Mouse (Mus musculus) stomach, embryonic 15.5 days (tissue): ENCODE data around the gene Guk1. TPM values are rescaled to one million over a fixed set of nuclear protein-coding genes. Genes with fewer than 3 reads are reported as not detected.
A peak's percentile ranks its signal among the peaks of the same experiment; 100 is the strongest.

Experiments
- ATAC-seq: fragments of 200-750 bp; cut with Nextera tagmentation; 2 replicates; pipeline ENCODE4 v1.8.0; 2017; ENCODE audit warnings: low read depth, moderate number of reproducible peaks, moderate TSS enrichment; ENCODE audit not compliant: insufficient read depth, low FRiP score
- H3K27ac ChIP-seq: fragments of 300-500 bp; sonication (generic); 2 replicates; pipeline ENCODE4 v1.5.1; 2015; ENCODE audit warnings: mild to moderate bottlenecking, inconsistent platforms
- H3K27me3 ChIP-seq: fragments of 300-500 bp; sonication (generic); replicated peaks from 2 replicates; pipeline ENCODE4 v1.6.1; 2015; ENCODE audit warnings: inconsistent platforms
- H3K36me3 ChIP-seq: fragments of 300-500 bp; sonication (generic); 2 replicates; pipeline ENCODE4 v1.6.1; 2015; ENCODE audit warnings: inconsistent platforms
- H3K4me1 ChIP-seq: fragments of 300-500 bp; sonication (generic); 2 replicates; pipeline ENCODE4 v1.6.1; 2015; ENCODE audit warnings: inconsistent platforms
- H3K4me2 ChIP-seq: fragments of 300-500 bp; sonication (generic); 2 replicates; pipeline ENCODE4 v1.6.1; 2015; ENCODE audit warnings: mild to moderate bottlenecking, inconsistent platforms
- H3K4me3 ChIP-seq: fragments of 300-500 bp; sonication (generic); replicated peaks from 2 replicates; pipeline ENCODE4 v1.5.1; 2015; ENCODE audit warnings: inconsistent platforms
- H3K9ac ChIP-seq: fragments of 300-500 bp; sonication (generic); 2 replicates; pipeline ENCODE4 v1.6.1; 2015; ENCODE audit warnings: inconsistent platforms
- H3K9me3 ChIP-seq: fragments of 300-500 bp; sonication (generic); 2 replicates; pipeline ENCODE4 v1.6.1; 2016; ENCODE audit warnings: inconsistent platforms
- WGBS: fragments of 180-500 bp; shearing (Covaris S2); methylation state at CpG from one replicate; pipeline ENCODE4 v1.1.7; 2015; 5-methylcytosine and 5-hydroxymethylcytosine counted together
- polyA plus RNA-seq: library from polyadenylated mRNA; unstranded; fragments of >200 nt; fragmentation: Nextera tagmentation; extraction: Ambion mirVana; gene quantifications from 2 replicates; pipeline ENCODE4 v1.2.1, GENCODE M21; 2015

Gene Guk1
- polyA plus RNA-seq, 1 experiment from 2014 or later = 115 TPM

- Histone ChIP-seq H3K4me2 (peak overlapping the region; percentile 87), H3K27me3 (no peaks in the 10 kb centered on the region), H3K4me3 (peak overlapping the region; percentile 96), H3K9me3 (no peaks in the 10 kb centered on the region), H3K4me1 (peaks cover 22% of the 10 kb centered on the region), H3K27ac (peak overlapping the region; percentile 96), H3K9ac (peak overlapping the region; percentile 29), H3K36me3 (peaks cover 29% of the 10 kb centered on the region)
- 8% methylated on average over 18 of the region's 18 CpGs for WGBS
- peak; percentile 68 for ATAC-seq
Observed at GRCm38 (mm10) chr11:59209003-59209441, 17.0 kb upstream of the Guk1 start.

DNA sequence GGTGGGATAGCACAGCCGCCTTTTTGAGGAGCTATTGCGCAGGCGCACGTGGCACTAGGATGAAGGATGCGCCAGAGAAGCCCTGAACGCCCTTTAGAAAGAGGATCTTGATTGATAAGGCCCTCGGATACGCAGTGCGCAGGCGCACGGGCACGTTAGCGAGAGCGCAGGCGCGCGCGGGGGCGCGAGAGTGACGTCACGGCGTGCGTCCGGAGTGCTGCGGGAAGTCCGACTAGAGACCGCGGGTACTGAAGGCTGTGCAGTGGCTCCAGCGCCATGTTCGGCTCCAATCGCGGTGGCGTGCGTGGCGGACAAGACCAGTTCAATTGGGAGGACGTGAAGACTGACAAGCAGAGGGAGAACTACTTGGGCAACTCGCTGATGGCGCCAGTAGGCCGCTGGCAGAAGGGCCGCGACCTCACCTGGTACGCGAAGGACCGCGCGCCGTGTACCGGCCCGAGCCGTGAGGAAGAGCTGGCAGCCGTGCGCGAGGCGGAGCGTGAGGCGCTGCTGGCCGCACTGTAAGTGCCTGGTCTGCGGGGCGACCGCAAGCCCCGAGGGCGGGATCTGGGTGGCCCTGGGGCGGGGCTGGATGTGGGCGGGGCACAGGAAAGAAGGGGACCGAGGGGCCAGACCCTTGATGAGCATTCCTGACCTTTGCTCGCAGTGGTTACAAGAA lies 16.3 kb upstream of the Guk1 start, which contains the start of gene 2310033P09Rik:
Gene 2310033P09Rik (plus strand): TSS at position 169 of the 679 bp plus-strand sequence.
- H3K9ac ChIP-seq = peak within 1 kb of the TSS; percentile 92
- peak; percentile 77 for ATAC-seq
- H3K36me3 ChIP-seq = peaks cover 29% of the 10 kb centered on the region
- H3K4me1 ChIP-seq = peaks cover 22% of the 10 kb centered on the region
- no peaks in the 10 kb centered on the region for H3K27me3 ChIP-seq
- H3K4me2 ChIP-seq = peak within 1 kb of the TSS; percentile 87
- H3K27ac ChIP-seq = peak within 1 kb of the TSS; percentile 96
- peak within 1 kb of the TSS; percentile 96 for H3K4me3 ChIP-seq
- under 1% methylated on average over 66 of the region's 67 CpGs for WGBS
- no peaks in the 10 kb centered on the region for H3K9me3 ChIP-seq

DNA sequence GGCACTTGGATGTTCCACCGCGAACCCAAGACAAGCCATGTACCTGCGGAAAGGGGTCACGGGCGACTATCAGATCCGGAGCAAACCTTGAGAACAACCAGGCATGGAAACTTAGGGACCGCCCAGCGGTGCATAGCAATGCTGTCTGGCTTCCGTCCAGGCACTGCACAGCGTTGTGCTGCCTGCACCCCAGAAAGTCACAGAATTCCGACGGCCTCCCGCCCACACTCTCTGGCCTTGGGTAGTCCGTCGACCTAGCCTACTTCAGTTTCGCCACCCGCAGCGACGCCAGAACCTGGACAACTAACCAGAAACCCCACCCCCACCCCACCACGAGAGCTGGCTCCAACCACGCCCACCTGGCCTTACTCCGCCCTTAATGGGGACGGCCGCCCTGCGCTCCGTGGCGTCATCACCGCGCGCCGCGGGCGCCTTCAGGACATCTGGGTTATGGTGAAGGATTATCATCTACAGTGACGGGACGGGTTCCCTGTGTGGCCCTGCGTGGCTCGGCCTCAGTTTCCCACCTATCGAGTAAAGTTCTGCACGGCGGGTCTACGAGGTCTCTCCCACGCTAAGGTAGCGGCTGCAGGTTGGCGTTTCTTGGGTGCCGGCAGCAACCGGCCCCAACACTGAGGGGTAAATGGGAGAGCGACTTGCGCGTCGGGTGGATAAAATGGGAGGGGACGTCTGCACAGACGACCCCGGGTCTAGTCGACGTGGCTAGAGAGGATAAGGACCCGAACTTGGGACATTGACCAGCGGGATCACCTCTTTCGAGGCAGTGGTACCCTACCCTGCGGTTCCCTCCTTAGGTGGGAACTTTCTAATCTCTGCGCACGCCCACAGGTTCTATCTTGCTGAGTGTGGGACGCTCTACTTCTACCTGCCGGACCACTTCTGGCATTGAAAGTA lies 10.3 kb upstream of the Guk1 start, which contains the start of gene Mrpl55:
Gene Mrpl55 (plus strand): TSS at position 406 of the 915 bp plus-strand sequence.
- peak; percentile 87 for ATAC-seq
- under 1% methylated on average over 63 of the region's 63 CpGs for WGBS

DNA sequence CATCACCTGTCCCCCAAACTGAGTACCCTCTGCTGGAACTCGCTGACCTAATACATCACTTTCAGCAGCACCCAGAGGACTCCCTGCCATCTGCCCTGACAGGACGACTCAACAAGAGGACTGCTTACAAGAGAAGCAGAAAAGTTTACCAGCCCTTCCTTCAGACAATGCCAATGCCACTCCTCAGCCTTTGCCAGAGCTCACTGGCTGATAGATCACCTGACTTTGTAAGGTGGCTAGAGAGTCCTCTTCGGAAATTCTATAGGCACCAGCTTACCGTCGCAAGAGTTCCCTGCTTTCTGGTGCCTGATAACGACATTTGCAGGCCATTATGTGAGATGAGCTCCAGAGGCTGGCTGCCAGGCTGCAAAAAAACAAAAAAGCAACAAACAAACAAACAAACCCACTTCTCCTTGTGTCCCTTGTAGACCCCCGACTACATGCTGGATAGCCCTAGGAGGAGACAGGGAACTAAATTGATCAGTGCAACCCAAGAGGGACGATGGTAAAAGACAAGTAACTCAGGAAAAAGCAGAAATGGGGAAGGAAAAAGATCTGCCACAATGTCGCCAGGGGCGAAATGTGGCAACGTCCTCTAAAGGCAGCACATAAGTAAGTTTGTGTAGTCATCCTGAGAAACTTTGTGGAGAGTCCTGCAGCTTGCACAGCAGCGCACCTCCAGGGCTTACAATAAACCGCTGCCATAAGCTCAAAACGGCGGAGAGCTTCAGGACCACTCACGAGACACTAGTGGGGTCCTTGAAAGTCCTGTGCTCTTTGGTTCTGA lies 9.4 kb upstream of the Guk1 start:
- Histone ChIP-seq H3K4me1 (peaks cover 18% of the 10 kb centered on the region), H3K9ac (peak overlapping the region; percentile 47), H3K27ac (peak overlapping the region; percentile 78), H3K4me2 (peak overlapping the region; percentile 86), H3K27me3 (no peaks in the 10 kb centered on the region), H3K4me3 (peak overlapping the region; percentile 96), H3K36me3 (0 out of 2 replicates have a peak, but pooled peaks cover 4% of the 10 kb centered on the region), H3K9me3 (no peaks in the 10 kb centered on the region)
- peak; percentile 3; the same call in 1 of the 2 replicates for ATAC-seq
- WGBS = 23% methylated on average over 16 of the region's 16 CpGs

More for the DNA sequence above, 10.3 kb upstream of the Guk1 start, which contains the start of gene Mrpl55:
- Histone ChIP-seq H3K27ac (peak within 1 kb of the TSS; percentile 78), H3K4me2 (peak within 1 kb of the TSS; percentile 86), H3K4me1 (peaks cover 18% of the 10 kb centered on the region), H3K9me3 (no peaks in the 10 kb centered on the region), H3K9ac (peak within 1 kb of the TSS; percentile 80), H3K27me3 (no peaks in the 10 kb centered on the region), H3K4me3 (peak within 1 kb of the TSS; percentile 96), H3K36me3 (0 out of 2 replicates have a peak, but pooled peaks cover 7% of the 10 kb centered on the region)

- Histone ChIP-seq H3K27ac (no peak overlapping the region), H3K4me2 (no peak overlapping the region), H3K4me1 (peaks cover 8% of the 10 kb centered on the region), H3K9ac (no peak overlapping the region), H3K9me3 (no peaks in the 10 kb centered on the region), H3K4me3 (no peak overlapping the region), H3K27me3 (no peaks in the 10 kb centered on the region), H3K36me3 (no peaks in the 10 kb centered on the region)
- ATAC-seq = no peak
Observed at GRCm38 (mm10) chr11:59196230-59196629, 4.2 kb upstream of the Guk1 start.

- Histone ChIP-seq H3K36me3 (no peaks in the 10 kb centered on the region), H3K4me3 (peak overlapping the region; percentile 72), H3K27me3 (no peaks in the 10 kb centered on the region), H3K9ac (peak overlapping the region; percentile 69), H3K9me3 (no peaks in the 10 kb centered on the region), H3K4me2 (peak overlapping the region; percentile 71), H3K27ac (peak overlapping the region; percentile 93), H3K4me1 (peaks cover 7% of the 10 kb centered on the region; the same call in 1 of the 2 replicates)
- WGBS = under 1% methylated on average over 59 of the region's 59 CpGs
- peak; percentile 96 for ATAC-seq
Observed at GRCm38 (mm10) chr11:59191231-59192058, 567 bp downstream of the Guk1 start.

GRCm38 (mm10) chr11:59187706-59188105 lies 4.3 kb downstream of the Guk1 start:
- no peak for ATAC-seq
- H3K27me3 ChIP-seq = no peaks in the 10 kb centered on the region
- no peaks in the 10 kb centered on the region for H3K9me3 ChIP-seq
- H3K4me1 ChIP-seq = peaks cover 13% of the 10 kb centered on the region
- no peak overlapping the region for H3K9ac ChIP-seq
- no peak overlapping the region for H3K4me2 ChIP-seq
- peaks cover 17% of the 10 kb centered on the region; the same call in 1 of the 2 replicates for H3K36me3 ChIP-seq
- H3K27ac ChIP-seq = no peak overlapping the region
- H3K4me3 ChIP-seq = no peak overlapping the region
- 54% methylated on average over 6 of the region's 6 CpGs for WGBS

DNA sequence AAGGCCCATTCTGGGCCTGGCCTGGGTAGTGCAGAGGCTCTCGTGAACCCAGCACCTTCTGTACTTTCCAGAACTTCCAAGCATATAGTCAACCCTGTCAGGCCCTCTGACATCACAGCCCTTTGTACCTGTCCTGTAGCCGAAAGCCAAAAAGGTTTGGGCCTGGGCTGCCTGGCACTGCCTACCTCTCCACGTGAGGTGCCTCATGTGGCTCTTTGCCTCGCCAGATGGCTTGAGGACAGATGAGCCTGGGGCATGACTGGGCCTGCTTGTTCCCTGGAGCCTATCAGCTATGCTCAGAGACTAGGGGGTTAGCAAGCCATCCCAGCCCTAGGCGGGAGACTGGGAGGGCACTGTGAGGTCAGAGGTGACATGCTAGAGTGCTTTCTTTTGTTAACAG lies 6.5 kb downstream of the Guk1 start:
- ATAC-seq = no peak

DNA sequence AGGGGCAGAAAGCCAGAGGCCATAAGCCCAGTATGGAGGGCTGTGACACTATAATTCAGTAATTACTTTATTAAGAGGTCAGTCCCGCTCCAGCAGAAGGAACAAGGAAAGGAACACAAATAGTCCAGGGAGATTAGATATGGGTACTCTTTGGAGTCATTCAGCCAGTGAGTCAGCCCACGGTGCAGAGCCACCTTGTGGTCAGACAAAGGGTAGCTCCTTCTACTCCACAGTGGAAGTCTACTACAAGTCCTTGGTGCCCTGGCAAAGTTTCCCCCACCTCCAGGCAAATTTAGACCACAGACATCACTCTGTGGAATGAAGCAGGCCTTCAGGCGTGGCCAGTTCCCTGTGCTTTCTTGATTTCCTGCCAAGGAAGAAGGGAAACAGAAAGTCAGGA lies 8.2 kb downstream of the Guk1 start:
- no peak overlapping the region for H3K4me2 ChIP-seq
- 31% methylated on average over 3 of the region's 3 CpGs for WGBS
- H3K36me3 ChIP-seq = peaks cover 17% of the 10 kb centered on the region; the same call in 1 of the 2 replicates
- H3K4me1 ChIP-seq = peaks cover 6% of the 10 kb centered on the region
- H3K4me3 ChIP-seq = no peak overlapping the region
- no peak overlapping the region for H3K9ac ChIP-seq
- no peaks in the 10 kb centered on the region for H3K9me3 ChIP-seq
- peak overlapping the region; percentile 78 for H3K27ac ChIP-seq
- peak; percentile 66 for ATAC-seq
- peaks cover 8% of the 10 kb centered on the region for H3K27me3 ChIP-seq

More for the DNA sequence above, 6.5 kb downstream of the Guk1 start:
- Histone ChIP-seq H3K4me1 (peaks cover 13% of the 10 kb centered on the region), H3K9me3 (no peaks in the 10 kb centered on the region), H3K36me3 (peaks cover 17% of the 10 kb centered on the region; the same call in 1 of the 2 replicates), H3K27me3 (no peaks in the 10 kb centered on the region), H3K4me2 (no peak overlapping the region), H3K27ac (no peak overlapping the region), H3K9ac (no peak overlapping the region), H3K4me3 (no peak overlapping the region)
- 86% methylated on average over 5 of the region's 5 CpGs for WGBS

DNA sequence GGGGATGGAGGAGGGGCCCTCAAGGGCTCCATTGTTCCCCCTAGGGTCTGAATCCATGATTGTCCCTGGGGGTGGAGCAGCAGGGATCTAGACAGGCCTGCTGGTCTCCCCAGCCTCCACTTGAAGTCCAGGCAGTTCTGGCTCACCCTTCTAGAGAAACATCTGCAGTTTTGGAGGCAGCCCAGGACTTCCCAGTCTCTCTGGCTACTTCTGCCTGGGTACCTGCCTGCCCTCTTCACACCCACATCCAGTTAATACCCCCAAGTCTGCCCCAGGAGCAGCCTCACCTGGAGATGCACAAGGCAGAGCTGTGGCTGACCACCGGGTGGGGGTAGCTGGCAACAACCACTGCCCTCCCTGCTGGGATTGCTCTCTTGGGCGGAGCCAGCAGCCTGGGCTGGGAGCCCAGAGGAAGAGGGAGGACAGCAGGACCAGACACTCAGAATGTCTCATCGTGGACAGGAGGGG lies 9.1 kb downstream of the Guk1 start, which contains the start of gene Gjc2:
Gene Gjc2 (minus strand): TSS at position 350 of the 468 bp plus-strand sequence.
- Histone ChIP-seq H3K4me1 (peaks cover 6% of the 10 kb centered on the region), H3K4me2 (no peak within 1 kb of the TSS), H3K9me3 (no peaks in the 10 kb centered on the region), H3K9ac (no peak within 1 kb of the TSS), H3K27ac (peak within 1 kb of the TSS; percentile 78), H3K4me3 (no peak within 1 kb of the TSS), H3K27me3 (peaks cover 17% of the 10 kb centered on the region), H3K36me3 (peaks cover 17% of the 10 kb centered on the region; the same call in 1 of the 2 replicates)
- ATAC-seq = peak; percentile 19; the same call in 1 of the 2 replicates
- WGBS = 41% methylated on average over 3 of the region's 3 CpGs
